Mouse (Mus musculus) MEL (cell line): ENCODE measurements around the gene Slc8a1. TPM values are rescaled to one million over a fixed set of nuclear protein-coding genes. Genes with fewer than 3 reads are reported as not detected.

Source experiments
- DNase-seq: peaks from one replicate; pipeline ENCODE4 v3.0.0; 2011; ENCODE audit warnings: low read depth, low spot score
- H3K27ac ChIP-seq: 2 replicates; pipeline ENCODE4 v1.5.1; 2012; ENCODE audit warnings: low read depth, mild to moderate bottlenecking, control low read depth, low read length, moderate library complexity; ENCODE audit not compliant: control insufficient read depth
- H3K27me3 ChIP-seq, 2 experiments: fragments of 150-350 bp in 1 of 2; sonication (generic) in 1 of 2; 2 replicates each; pipeline ENCODE4 v1.6.1; 2012; ENCODE audit warnings: low read length in 2 of 2, mild to moderate bottlenecking in 2 of 2, improper control_type of control experiment in 1 of 2, moderate library complexity in 1 of 2; ENCODE audit not compliant: insufficient read depth in 2 of 2, control insufficient read depth in 1 of 2
- H3K36me3 ChIP-seq, 2 experiments: 2 replicates each; pipeline ENCODE4 v1.6.1; 2012 to 2014; ENCODE audit warnings: low read length in 2 of 2, improper control_type of control experiment in 1 of 2, inconsistent platforms in 1 of 2, mild to moderate bottlenecking in 1 of 2; ENCODE audit not compliant: insufficient read depth in 2 of 2, control insufficient read depth in 1 of 2
- H3K4me1 ChIP-seq, 2 experiments: fragments of 150-350 bp in 1 of 2; sonication (generic) in 1 of 2; 2 replicates each; pipeline ENCODE4 v1.6.1; 2012; ENCODE audit warnings: low read length in 2 of 2, improper control_type of control experiment in 1 of 2, mild to moderate bottlenecking in 1 of 2; ENCODE audit not compliant: insufficient read depth in 2 of 2, control insufficient read depth in 1 of 2
- H3K4me3 ChIP-seq, 2 experiments: fragments of 150-350 bp in 1 of 2; sonication (generic) in 1 of 2; 2 replicates each; pipeline ENCODE4 v1.5.1; 2012; ENCODE audit warnings: low read depth in 2 of 2, low read length in 2 of 2, mild to moderate bottlenecking in 2 of 2, moderate library complexity in 2 of 2, control low read depth in 1 of 2, improper control_type of control experiment in 1 of 2; ENCODE audit not compliant: control insufficient read depth in 1 of 2, insufficient read depth in 1 of 2
- H3K79me2 ChIP-seq: 2 replicates; pipeline ENCODE4 v1.6.1; 2012; ENCODE audit warnings: mild to moderate bottlenecking, low read length, moderate library complexity; ENCODE audit not compliant: control insufficient read depth, poor library complexity, insufficient read depth
- H3K9ac ChIP-seq: 2 replicates; pipeline ENCODE4 v1.6.1; 2012; ENCODE audit warnings: low read depth, mild to moderate bottlenecking, control low read depth, low read length, moderate library complexity; ENCODE audit not compliant: control insufficient read depth, poor library complexity, severe bottlenecking
- H3K9me3 ChIP-seq: fragments of 150-350 bp; sonication (generic); replicated peaks from 2 replicates; pipeline ENCODE4 v1.6.1; 2012; ENCODE audit warnings: mild to moderate bottlenecking, low read length, improper control_type of control experiment, moderate library complexity; ENCODE audit not compliant: insufficient read depth
- BHLHE40 ChIP-seq: IDR thresholded peaks from 2 replicates; pipeline ENCODE4 v1.6.1; 2012; ENCODE audit warnings: low read depth, mild to moderate bottlenecking, inconsistent platforms, low read length, improper control_type of control experiment, borderline replicate concordance
- CHD2 ChIP-seq: IDR thresholded peaks from 2 replicates; pipeline ENCODE4 v1.6.1; 2011; ENCODE audit warnings: low read length, improper control_type of control experiment
- EP300 ChIP-seq, 2 experiments: IDR thresholded peaks; 2 replicates each; pipeline ENCODE4 v1.6.1; 2011; ENCODE audit warnings: improper control_type of control experiment in 2 of 2, low read length in 2 of 2, low read depth in 1 of 2, mild to moderate bottlenecking in 1 of 2
- KAT2A ChIP-seq: conservative IDR thresholded peaks from 2 replicates; pipeline ENCODE4 v1.6.1; 2012; ENCODE audit warnings: low read depth, low read length, improper control_type of control experiment, inconsistent platforms
- MEF2A ChIP-seq: IDR thresholded peaks from 2 replicates; pipeline ENCODE4 v1.6.1; 2014; ENCODE audit warnings: low read depth, mild to moderate bottlenecking, inconsistent platforms, low read length, improper control_type of control experiment; ENCODE audit not compliant: poor library complexity, insufficient replicate concordance, severe bottlenecking; ENCODE audit errors: extremely low read depth
- MYB ChIP-seq: IDR thresholded peaks from 2 replicates; pipeline ENCODE4 v1.6.1; 2011; ENCODE audit warnings: mild to moderate bottlenecking, low read depth, low read length, improper control_type of control experiment
- NRF1 ChIP-seq: IDR thresholded peaks from 2 replicates; pipeline ENCODE4 v1.6.1; 2014; ENCODE audit warnings: low read depth, mild to moderate bottlenecking, inconsistent platforms, low read length, improper control_type of control experiment, moderate library complexity; ENCODE audit not compliant: poor library complexity, insufficient read depth, severe bottlenecking
- SIN3A ChIP-seq: IDR thresholded peaks from 2 replicates; pipeline ENCODE4 v1.6.1; 2012; ENCODE audit warnings: low read length, improper control_type of control experiment, inconsistent platforms
- SMC3 ChIP-seq: IDR thresholded peaks from 2 replicates; pipeline ENCODE4 v1.6.1; 2011; ENCODE audit warnings: low read depth, low read length, improper control_type of control experiment
- TBP ChIP-seq: IDR thresholded peaks from 2 replicates; pipeline ENCODE4 v1.8.0; 2011; ENCODE audit warnings: low read depth, low read length, improper control_type of control experiment
- TCF12 ChIP-seq: IDR thresholded peaks from 2 replicates; pipeline ENCODE4 v1.6.1; 2014; ENCODE audit warnings: low read depth, mild to moderate bottlenecking, inconsistent platforms, low read length, improper control_type of control experiment, moderate library complexity
- USF1 ChIP-seq: IDR thresholded peaks from 2 replicates; pipeline ENCODE4 v1.6.1; 2014; ENCODE audit warnings: low read depth, mild to moderate bottlenecking, inconsistent platforms, low read length, improper control_type of control experiment, moderate library complexity
- USF2 ChIP-seq, 2 experiments: IDR thresholded peaks; 2 replicates each; pipeline ENCODE4 v1.6.1; 2011 to 2012; ENCODE audit warnings: improper control_type of control experiment in 2 of 2, low read length in 2 of 2, borderline replicate concordance in 1 of 2, inconsistent platforms in 1 of 2, low read depth in 1 of 2, mild to moderate bottlenecking in 1 of 2; ENCODE audit not compliant: insufficient read depth in 1 of 2
- ZC3H11A ChIP-seq: IDR thresholded peaks from 2 replicates; pipeline ENCODE4 v1.6.1; 2012; ENCODE audit warnings: low read depth, mild to moderate bottlenecking, inconsistent platforms, low read length, improper control_type of control experiment
- ZMIZ1 ChIP-seq: IDR thresholded peaks from 2 replicates; pipeline ENCODE4 v1.6.1; 2012; ENCODE audit warnings: low read depth, mild to moderate bottlenecking, inconsistent platforms, low read length, improper control_type of control experiment, moderate library complexity
- polyA plus RNA-seq, 2 experiments: library from polyadenylated mRNA; stranded (reverse) in 1 of 2; unstranded in 1 of 2; fragments of >175 nt in 1 of 2; fragments of >200 nt in 1 of 2; gene quantifications; 2 replicates each; pipeline versions ENCODE4 v1.2.1 to v1.2.4; 2012; ENCODE audit warnings: low replicate concordance in 2 of 2, low read depth in 1 of 2; ENCODE audit not compliant: insufficient read length in 2 of 2, insufficient read depth in 1 of 2, missing spikeins in 1 of 2
- total RNA-seq: library from RNA; depleted of rRNA; stranded (reverse); fragments of 300-350 nt; gene quantifications from 2 replicates; pipeline ENCODE4 v1.2.3, GENCODE M21; 2012

Gene Slc8a1
- total and polyA plus RNA-seq, 3 experiments, result 0.86 to 1.0 TPM; not detected in 1

- Histone ChIP-seq H3K4me3 (no peak overlapping the region), H3K36me3 (peaks cover 0 to 2% of the 10 kb centered on the region in 2 experiments; a peak in 2 of 4 replicates), H3K9me3 (no peaks in the 10 kb centered on the region), H3K79me2 (no peaks in the 10 kb centered on the region), H3K9ac (no peak overlapping the region), H3K27me3 (no peaks in the 10 kb centered on the region), H3K4me1 (peaks cover 0 to under 1% of the 10 kb centered on the region in 2 experiments; a peak in 1 of 4 replicates), H3K27ac (no peak overlapping the region)
- no peak for DNase-seq
- TF ChIP-seq TBP (no peak), MYB (no peak), CHD2 (no peak), USF1 (no peak), EP300 (IDR thresholded peaks at IDR 0.05; ENCODE audit: low read depth in 1 of 2, low read length in 2 of 2) (no peak), NRF1 (no peak), TCF12 (no peak), MEF2A (no peak), ZC3H11A (no peak), KAT2A (no peak), BHLHE40 (no peak), ZMIZ1 (no peak), USF2 (IDR thresholded peaks at IDR 0.05; ENCODE audit: borderline replicate concordance in 1 of 2, insufficient read depth in 1 of 2, low read depth in 1 of 2, low read length in 2 of 2) (no peak)
These were observed 369.1 kb downstream of the Slc8a1 start for GRCm38 (mm10) chr17:81369036-81369435.

GRCm38 (mm10) chr17:81368503-81368902 lies 369.7 kb downstream of the Slc8a1 start:
- no peak overlapping the region for H3K4me3 ChIP-seq
- DNase-seq, result no peak
- H3K79me2 ChIP-seq, result no peaks in the 10 kb centered on the region
- no peaks in the 10 kb centered on the region for H3K4me1 ChIP-seq
- no peak for TF ChIP-seq SIN3A
- no peak for TF ChIP-seq MEF2A
- no peak for TF ChIP-seq SMC3
- peaks cover 0 to 2% of the 10 kb centered on the region in 2 experiments; a peak in 1 of 4 replicates for H3K36me3 ChIP-seq
- no peaks in the 10 kb centered on the region for H3K9me3 ChIP-seq
- no peak overlapping the region for H3K27ac ChIP-seq
- no peak overlapping the region for H3K9ac ChIP-seq
- H3K27me3 ChIP-seq, result no peaks in the 10 kb centered on the region
